Mouse (Mus musculus) kidney, adult 9 months (tissue): ENCODE data around the gene Trappc1.

Source experiments
- DNase-seq: peaks from one replicate; pipeline ENCODE4 v3.0.0; 2022

Gene Trappc1

GRCm38 (mm10) chr11:69369990-69370816 is 46.4 kb downstream of the Trappc1 start:
- no peak for DNase-seq

DNA sequence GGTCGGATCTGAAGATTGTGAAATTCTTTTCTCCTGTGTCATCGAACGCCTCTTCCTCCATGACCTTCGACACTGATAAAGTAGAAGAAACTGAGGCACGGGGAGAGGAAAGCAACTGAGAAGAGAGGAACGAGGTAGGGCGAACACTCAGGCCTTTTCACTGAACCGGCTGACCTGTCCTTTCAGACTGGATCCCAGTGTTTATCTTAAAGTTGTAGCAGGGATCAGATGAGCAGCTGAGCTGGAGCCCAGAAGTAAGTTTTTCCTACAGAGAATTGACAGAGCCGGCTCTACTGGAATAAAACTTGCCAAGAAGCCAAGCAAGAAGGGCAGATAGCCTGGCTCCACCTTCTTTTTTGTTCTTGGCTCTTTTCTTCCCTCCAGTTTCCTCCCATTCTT is 47.0 kb downstream of the Trappc1 start:
- no peak for DNase-seq

GRCm38 (mm10) chr11:69371601-69372000 is 47.8 kb downstream of the Trappc1 start:
- DNase-seq: no peak

GRCm38 (mm10) chr11:69372056-69372779 is 48.4 kb downstream of the Trappc1 start:
- DNase-seq: peak; percentile 51

- no peak for DNase-seq
Observed at GRCm38 (mm10) chr11:69372780-69373170, 49.0 kb downstream of the Trappc1 start.

DNA sequence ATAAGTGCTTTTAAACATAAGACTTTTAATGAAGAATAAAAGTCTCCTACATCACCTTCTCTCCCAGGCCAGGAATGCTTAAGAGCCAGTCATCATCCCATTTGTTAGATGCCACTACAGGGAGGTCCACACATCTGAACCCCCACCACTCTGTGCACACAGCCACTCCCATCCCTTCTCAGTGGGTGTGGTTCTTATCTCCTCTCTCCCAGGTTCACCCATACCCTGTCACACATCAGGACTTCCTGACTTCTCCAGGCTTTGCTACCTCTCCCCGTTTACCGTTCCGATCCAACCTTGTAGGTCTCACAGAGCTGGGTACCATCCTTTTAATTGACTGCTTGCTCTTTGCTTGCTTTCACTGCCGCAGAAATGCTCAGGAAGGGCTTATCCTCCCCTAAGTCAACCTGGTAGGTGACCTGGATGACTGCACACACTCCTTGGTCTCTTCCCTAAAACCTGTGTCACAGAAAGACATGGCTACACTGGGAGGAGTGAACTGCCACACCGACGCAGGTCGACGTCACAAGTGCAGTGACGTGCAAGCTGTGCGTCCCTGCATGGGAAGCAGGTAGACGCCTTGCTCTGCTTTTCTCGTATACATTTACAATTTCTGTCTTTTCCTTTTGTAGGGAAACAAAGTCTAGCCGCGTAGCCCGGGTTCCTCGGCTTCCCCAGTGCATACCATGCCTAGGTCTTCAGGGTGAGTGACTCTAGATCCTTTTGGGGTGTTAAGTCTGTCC is 49.6 kb downstream of the Trappc1 start:
- no peak for DNase-seq
